Mouse (Mus musculus) mature B cell (primary cell): Measurements from ENCODE around the gene Faah.

Experiments
- in situ Hi-C: fragments of 300-500 bp; cut with MboI; formaldehyde crosslinking; loops from 2 replicates; pipeline ENCODE4 v1.14.3; 2019

The Faah gene

GRCm38 (mm10) chr4:116000671-116001070 is 17.1 kb downstream of the Faah start:
- in situ Hi-C loops: no loop called here

GRCm38 (mm10) chr4:115996729-115997128 is 21.0 kb downstream of the Faah start:
- in situ Hi-C loops: no loop called here

- in situ Hi-C loops: no loop called here
These were observed 22.4 kb downstream of the Faah start for GRCm38 (mm10) chr4:115995376-115995730.

- in situ Hi-C loops: no loop called here
These were observed 22.9 kb downstream of the Faah start for GRCm38 (mm10) chr4:115994662-115995375.

GRCm38 (mm10) chr4:115989382-115989781 is 28.3 kb downstream of the Faah start:
- in situ Hi-C loops: no loop called here

- in situ Hi-C loops: no loop called here
These were observed 29.7 kb downstream of the Faah start for GRCm38 (mm10) chr4:115987858-115988530.

- in situ Hi-C loops: no loop called here
These were observed 30.3 kb downstream of the Faah start for GRCm38 (mm10) chr4:115987436-115987835.

- in situ Hi-C loops: no loop called here
These were observed 32.8 kb downstream of the Faah start for GRCm38 (mm10) chr4:115984967-115985366.

GRCm38 (mm10) chr4:115984111-115984510 is 33.6 kb downstream of the Faah start:
- in situ Hi-C loops: no loop called here

- in situ Hi-C loops: no loop called here
These were observed 37.0 kb downstream of the Faah start for GRCm38 (mm10) chr4:115980676-115981075.

- in situ Hi-C loops: no loop called here
These were observed 38.3 kb downstream of the Faah start for GRCm38 (mm10) chr4:115979437-115979836.

- in situ Hi-C loops: no loop called here
These were observed 38.8 kb downstream of the Faah start for GRCm38 (mm10) chr4:115978911-115979310.

- in situ Hi-C loops: no loop called here
These were observed 45.2 kb downstream of the Faah start for GRCm38 (mm10) chr4:115972543-115972942.

- in situ Hi-C loops: no loop called here
These were observed 53.3 kb downstream of the Faah start for GRCm38 (mm10) chr4:115964446-115964845.

- in situ Hi-C loops: no loop called here
These were observed 54.0 kb downstream of the Faah start for GRCm38 (mm10) chr4:115963751-115964150.

GRCm38 (mm10) chr4:115962671-115963412 is 54.9 kb downstream of the Faah start:
- in situ Hi-C loops: no loop called here

GRCm38 (mm10) chr4:115961991-115962390 is 55.7 kb downstream of the Faah start:
- in situ Hi-C loops: no loop called here

- in situ Hi-C loops: loop anchor here (10.0 kb wide), 1 partner anchor 225 kb away; the partner anchor contains the start of gene Efcab14
These were observed 58.2 kb downstream of the Faah start for GRCm38 (mm10) chr4:115959546-115959945.

- in situ Hi-C loops: loop anchor here (10.0 kb wide), 1 partner anchor 221 kb away; the partner anchor contains the start of gene Efcab14
These were observed 62.3 kb downstream of the Faah start for GRCm38 (mm10) chr4:115955494-115955775.

GRCm38 (mm10) chr4:115954656-115955493 is 62.9 kb downstream of the Faah start:
- in situ Hi-C loops: loop anchor here (10.0 kb wide), 1 partner anchor 220 kb away; the partner anchor contains the start of gene Efcab14

GRCm38 (mm10) chr4:115953559-115953958 is 64.2 kb downstream of the Faah start:
- in situ Hi-C loops: loop anchor here (10.0 kb wide), 1 partner anchor 219 kb away; the partner anchor contains the start of gene Efcab14

- in situ Hi-C loops: loop anchor here (10.0 kb wide), 1 partner anchor 218 kb away; the partner anchor contains the start of gene Efcab14
These were observed 65.0 kb downstream of the Faah start for GRCm38 (mm10) chr4:115952758-115953157.
